Mouse (Mus musculus): Measurements from ENCODE around the gene Skap1. TPM values are rescaled to one million over a fixed set of nuclear protein-coding genes. Genes with fewer than 3 reads are reported as not detected.

The Skap1 gene
- 1.8 and 2.1 TPM in 2 replicates for polyA plus RNA-seq (2014; fragmentation: Nextera tagmentation; extraction: Ambion mirVana)

DNA sequence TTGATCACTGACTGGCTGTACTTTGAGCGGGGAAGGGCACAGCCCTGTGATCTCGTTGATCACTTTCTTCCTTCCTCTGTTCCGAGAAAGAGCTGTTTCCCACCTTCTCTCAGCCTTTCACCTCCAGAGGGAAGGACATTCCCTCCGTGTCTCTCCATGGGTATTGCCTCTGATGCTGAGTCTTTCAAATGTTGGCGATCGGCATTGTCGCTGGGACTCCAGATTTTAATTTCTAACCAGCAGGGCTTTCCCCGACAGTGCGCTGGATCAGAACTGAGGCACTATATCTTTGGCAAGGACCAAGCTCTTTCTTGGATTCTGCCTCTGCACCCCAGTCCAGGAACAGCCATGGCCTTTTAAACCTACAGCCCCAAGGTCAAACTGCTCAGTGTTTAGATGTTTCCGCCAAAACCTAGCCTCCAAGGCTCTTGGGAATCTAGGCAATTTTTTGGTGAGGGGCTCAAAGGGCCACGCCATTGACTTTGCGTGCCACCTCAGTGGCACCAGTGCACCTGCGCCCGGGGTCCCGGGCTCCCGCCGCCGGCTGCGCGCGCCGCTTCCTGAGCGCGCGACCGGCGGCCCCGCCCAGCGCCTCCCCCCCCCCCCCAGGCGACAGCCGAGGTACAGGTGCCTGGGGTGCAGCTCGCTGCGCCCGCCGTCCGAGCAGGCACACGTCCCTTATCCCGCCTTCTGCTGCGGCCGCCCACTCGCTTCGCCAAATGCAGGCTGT lies at the start of gene Skap1:
Skap1 (plus strand) TSS at position 608 of the 730 bp plus-strand sequence.
- Histone ChIP-seq H3K9ac (ENCODE audit: low read length) (no peak within 1 kb of the TSS), H3K36me3 (ENCODE audit: control insufficient read depth, insufficient read depth, low read length) (no peaks in the 10 kb centered on the region), H3K27me3 (ENCODE audit: control insufficient read depth, insufficient read depth, low read length) (peaks cover 18% of the 10 kb centered on the region), H3K27ac (ENCODE audit: low read depth, low read length) (no peak within 1 kb of the TSS), H3K4me2 (ENCODE audit: low read depth) (peak within 1 kb of the TSS; percentile 59), H3K9me3 (ENCODE audit: control insufficient read depth, low read length) (no peaks in the 10 kb centered on the region), H3K4me3 (ENCODE audit: low read depth, low read length) (peak within 1 kb of the TSS; percentile 27), H3K4me1 (ENCODE audit: control insufficient read depth, insufficient read depth, low read length) (peaks cover 20% of the 10 kb centered on the region)
- DNase-seq (ENCODE audit: low spot score) (no peak), ATAC-seq (ENCODE audit: insufficient read depth, low FRiP score, low TSS enrichment) (no peak)
- 5% methylated on average over 38 of the region's 42 CpGs for WGBS

GRCm38 (mm10) chr11:96421074-96421473 lies 43.3 kb upstream of the Skap1 start:
- Histone ChIP-seq H3K4me3 (ENCODE audit: low read depth, low read length) (no peak overlapping the region), H3K9me3 (ENCODE audit: control insufficient read depth, low read length) (no peaks in the 10 kb centered on the region), H3K36me3 (ENCODE audit: control insufficient read depth, insufficient read depth, low read length) (no peaks in the 10 kb centered on the region), H3K9ac (ENCODE audit: low read length) (no peak overlapping the region), H3K4me2 (ENCODE audit: low read depth) (no peak overlapping the region), H3K4me1 (ENCODE audit: control insufficient read depth, insufficient read depth, low read length) (peaks cover 6% of the 10 kb centered on the region), H3K27me3 (ENCODE audit: control insufficient read depth, insufficient read depth, low read length) (no peaks in the 10 kb centered on the region), H3K27ac (ENCODE audit: low read depth, low read length) (no peak overlapping the region)
- no peak for ATAC-seq (ENCODE audit: insufficient read depth, low FRiP score, low TSS enrichment)
- WGBS = 48% methylated on average over 5 of the region's 5 CpGs
- no peak for DNase-seq (ENCODE audit: low spot score)

GRCm38 (mm10) chr11:96421517-96422265 lies 42.7 kb upstream of the Skap1 start:
- Histone ChIP-seq H3K36me3 (ENCODE audit: control insufficient read depth, insufficient read depth, low read length) (no peaks in the 10 kb centered on the region), H3K9me3 (ENCODE audit: control insufficient read depth, low read length) (no peaks in the 10 kb centered on the region), H3K4me2 (ENCODE audit: low read depth) (no peak overlapping the region), H3K4me1 (ENCODE audit: control insufficient read depth, insufficient read depth, low read length) (peaks cover 6% of the 10 kb centered on the region), H3K9ac (ENCODE audit: low read length) (no peak overlapping the region), H3K27me3 (ENCODE audit: control insufficient read depth, insufficient read depth, low read length) (no peaks in the 10 kb centered on the region), H3K27ac (ENCODE audit: low read depth, low read length) (no peak overlapping the region), H3K4me3 (ENCODE audit: low read depth, low read length) (no peak overlapping the region)
- ATAC-seq (ENCODE audit: insufficient read depth, low FRiP score, low TSS enrichment) = no peak
- no peak for DNase-seq (ENCODE audit: low spot score)
- WGBS = 25% methylated on average over 11 of the region's 11 CpGs

GRCm38 (mm10) chr11:96425193-96425592 lies 39.2 kb upstream of the Skap1 start:
- 96% methylated on average over 6 of the region's 6 CpGs for WGBS
- peaks cover 6% of the 10 kb centered on the region for H3K4me1 ChIP-seq (ENCODE audit: control insufficient read depth, insufficient read depth, low read length)
- no peak overlapping the region for H3K27ac ChIP-seq (ENCODE audit: low read depth, low read length)
- DNase-seq (ENCODE audit: low spot score) (no peak), ATAC-seq (ENCODE audit: insufficient read depth, low FRiP score, low TSS enrichment) (no peak)
- no peaks in the 10 kb centered on the region for H3K27me3 ChIP-seq (ENCODE audit: control insufficient read depth, insufficient read depth, low read length)
- no peak overlapping the region for H3K9ac ChIP-seq (ENCODE audit: low read length)
- no peak overlapping the region for H3K4me3 ChIP-seq (ENCODE audit: low read depth, low read length)
- H3K36me3 ChIP-seq (ENCODE audit: control insufficient read depth, insufficient read depth, low read length) = no peaks in the 10 kb centered on the region
- no peaks in the 10 kb centered on the region for H3K9me3 ChIP-seq (ENCODE audit: control insufficient read depth, low read length)
- no peak overlapping the region for H3K4me2 ChIP-seq (ENCODE audit: low read depth)

GRCm38 (mm10) chr11:96426191-96426590 lies 38.2 kb upstream of the Skap1 start:
- DNase-seq (ENCODE audit: low spot score) (no peak), ATAC-seq (ENCODE audit: insufficient read depth, low FRiP score, low TSS enrichment) (no peak)
- no peak overlapping the region for H3K27ac ChIP-seq (ENCODE audit: low read depth, low read length)
- H3K4me2 ChIP-seq (ENCODE audit: low read depth) = no peak overlapping the region
- no peak overlapping the region for H3K9ac ChIP-seq (ENCODE audit: low read length)
- H3K27me3 ChIP-seq (ENCODE audit: control insufficient read depth, insufficient read depth, low read length) = no peaks in the 10 kb centered on the region
- H3K36me3 ChIP-seq (ENCODE audit: control insufficient read depth, insufficient read depth, low read length) = no peaks in the 10 kb centered on the region
- no peaks in the 10 kb centered on the region for H3K9me3 ChIP-seq (ENCODE audit: control insufficient read depth, low read length)
- H3K4me3 ChIP-seq (ENCODE audit: low read depth, low read length) = no peak overlapping the region
- WGBS = 72% methylated on average over 6 of the region's 6 CpGs
- H3K4me1 ChIP-seq (ENCODE audit: control insufficient read depth, insufficient read depth, low read length) = peaks cover 6% of the 10 kb centered on the region

DNA sequence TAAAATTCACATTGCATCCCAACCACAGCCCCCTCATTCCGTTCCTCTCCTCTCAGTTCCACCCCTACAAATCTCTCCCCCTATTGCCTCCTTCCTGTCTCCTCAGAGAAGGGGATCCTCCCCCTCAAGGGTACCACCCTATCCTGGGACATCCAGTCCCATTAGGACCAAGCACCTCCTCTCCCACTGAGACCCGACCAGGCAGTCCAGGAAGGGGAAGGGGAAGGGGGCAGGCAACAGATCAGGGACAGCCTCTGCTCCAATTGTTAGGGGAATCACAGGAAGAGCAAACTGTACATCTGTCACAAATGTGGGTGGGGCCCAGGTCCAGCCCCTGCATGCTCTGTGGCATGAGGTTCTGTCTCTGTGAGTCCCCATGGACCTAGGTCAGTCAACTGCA lies 37.6 kb upstream of the Skap1 start:
- DNase-seq (ENCODE audit: low spot score) (no peak), ATAC-seq (ENCODE audit: insufficient read depth, low FRiP score, low TSS enrichment) (no peak)
- Histone ChIP-seq H3K4me1 (ENCODE audit: control insufficient read depth, insufficient read depth, low read length) (peaks cover 6% of the 10 kb centered on the region), H3K27me3 (ENCODE audit: control insufficient read depth, insufficient read depth, low read length) (no peaks in the 10 kb centered on the region), H3K27ac (ENCODE audit: low read depth, low read length) (no peak overlapping the region), H3K36me3 (ENCODE audit: control insufficient read depth, insufficient read depth, low read length) (no peaks in the 10 kb centered on the region), H3K4me3 (ENCODE audit: low read depth, low read length) (no peak overlapping the region), H3K9ac (ENCODE audit: low read length) (no peak overlapping the region), H3K9me3 (ENCODE audit: control insufficient read depth, low read length) (no peaks in the 10 kb centered on the region), H3K4me2 (ENCODE audit: low read depth) (no peak overlapping the region)
- 36% methylated on average over 2 of the region's 2 CpGs for WGBS

DNA sequence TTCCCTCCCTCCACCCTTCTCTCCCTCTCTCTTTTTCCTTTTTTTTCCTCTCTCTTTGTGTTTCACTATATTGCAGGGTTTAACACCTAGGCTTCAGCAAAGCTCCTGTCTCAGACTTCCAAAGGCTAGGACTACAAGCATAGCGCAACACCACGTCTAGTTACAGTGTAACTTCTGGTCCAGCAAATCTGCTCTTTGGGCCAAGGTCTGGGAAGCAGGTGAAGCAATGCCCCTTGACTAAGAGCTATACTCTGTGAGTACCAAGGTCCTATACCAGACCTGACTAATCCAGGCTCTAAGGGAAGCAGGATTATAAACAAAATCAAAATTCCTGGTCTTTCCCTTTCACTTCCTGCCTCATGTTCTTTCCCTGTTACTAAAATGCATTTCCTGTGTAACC lies 35.3 kb upstream of the Skap1 start:
- DNase-seq (ENCODE audit: low spot score) = no peak
- peaks cover 4% of the 10 kb centered on the region; the same call in 1 of the 2 replicates for H3K4me1 ChIP-seq (ENCODE audit: control insufficient read depth, insufficient read depth, low read length)
- WGBS = 92% methylated on average over 2 of the region's 2 CpGs

GRCm38 (mm10) chr11:96429891-96430290 lies 34.5 kb upstream of the Skap1 start:
- no peaks in the 10 kb centered on the region for H3K27me3 ChIP-seq (ENCODE audit: control insufficient read depth, insufficient read depth, low read length)
- no peak overlapping the region for H3K4me2 ChIP-seq (ENCODE audit: low read depth)
- no peak overlapping the region for H3K27ac ChIP-seq (ENCODE audit: low read depth, low read length)
- ATAC-seq (ENCODE audit: insufficient read depth, low FRiP score, low TSS enrichment) = no peak
- no peaks in the 10 kb centered on the region for H3K9me3 ChIP-seq (ENCODE audit: control insufficient read depth, low read length)
- H3K36me3 ChIP-seq (ENCODE audit: control insufficient read depth, insufficient read depth, low read length) = no peaks in the 10 kb centered on the region
- H3K4me1 ChIP-seq (ENCODE audit: control insufficient read depth, insufficient read depth, low read length) = peaks cover 4% of the 10 kb centered on the region; the same call in 1 of the 2 replicates
- 75% methylated on average over 5 of the region's 5 CpGs for WGBS
- no peak for DNase-seq (ENCODE audit: low spot score)
- no peak overlapping the region for H3K4me3 ChIP-seq (ENCODE audit: low read depth, low read length)
- H3K9ac ChIP-seq (ENCODE audit: low read length) = no peak overlapping the region

More for the DNA sequence above, 35.3 kb upstream of the Skap1 start:
- Histone ChIP-seq H3K4me2 (ENCODE audit: low read depth) (no peak overlapping the region), H3K9ac (ENCODE audit: low read length) (no peak overlapping the region), H3K4me3 (ENCODE audit: low read depth, low read length) (no peak overlapping the region), H3K27ac (ENCODE audit: low read depth, low read length) (no peak overlapping the region), H3K36me3 (ENCODE audit: control insufficient read depth, insufficient read depth, low read length) (no peaks in the 10 kb centered on the region), H3K27me3 (ENCODE audit: control insufficient read depth, insufficient read depth, low read length) (no peaks in the 10 kb centered on the region), H3K9me3 (ENCODE audit: control insufficient read depth, low read length) (no peaks in the 10 kb centered on the region)
- no peak for ATAC-seq (ENCODE audit: insufficient read depth, low FRiP score, low TSS enrichment)
